Mouse (Mus musculus) liver, embryonic 14.5 days (tissue): ENCODE results near the gene Sfxn4. TPM values are rescaled to one million over a fixed set of nuclear protein-coding genes. Genes with fewer than 3 reads are reported as not detected.
A peak's percentile ranks its signal among the peaks of the same experiment; 100 is the strongest.

Source experiments
- ATAC-seq: fragments of 200-750 bp; cut with Nextera tagmentation; 2 replicates; pipeline ENCODE4 v1.8.0; 2017; ENCODE audit warnings: moderate number of reproducible peaks, mild to moderate bottlenecking, moderate library complexity; ENCODE audit not compliant: insufficient read depth
- DNase-seq, 3 experiments: peaks; one replicate each; pipeline ENCODE4 v3.0.0-alpha.2; 2012 to 2013; ENCODE audit warnings: low read depth in 3 of 3, low spot score in 3 of 3
- H3K27ac ChIP-seq: fragments of 300-500 bp; sonication (generic); 2 replicates; pipeline ENCODE4 v1.5.1; 2014; ENCODE audit warnings: moderate library complexity, mild to moderate bottlenecking, control low read depth, inconsistent platforms
- H3K27me3 ChIP-seq: fragments of 300-500 bp; sonication (generic); 2 replicates; pipeline ENCODE4 v1.6.1; 2014; ENCODE audit warnings: mild to moderate bottlenecking, low read length, moderate library complexity; ENCODE audit not compliant: control insufficient read depth, insufficient read depth
- H3K36me3 ChIP-seq: fragments of 300-500 bp; sonication (generic); replicated peaks from 2 replicates; pipeline ENCODE4 v1.6.1; 2014; ENCODE audit warnings: low read depth; ENCODE audit not compliant: control insufficient read depth, insufficient read depth
- H3K4me1 ChIP-seq, 2 experiments: fragments of 200-500 bp in 1 of 2; fragments of 300-500 bp in 1 of 2; sonication (generic) in 1 of 2; replicated peaks; 2 replicates each; pipeline ENCODE4 v1.6.1; 2012 to 2014; ENCODE audit warnings: antibody characterized with exemption in 1 of 2, inconsistent platforms in 1 of 2, low read length in 1 of 2; ENCODE audit not compliant: control insufficient read depth in 2 of 2, insufficient read depth in 2 of 2
- H3K4me2 ChIP-seq: fragments of 300-500 bp; sonication (generic); 2 replicates; pipeline ENCODE4 v1.6.1; 2014; ENCODE audit warnings: low read depth, mild to moderate bottlenecking, control low read depth, moderate library complexity
- H3K4me3 ChIP-seq, 2 experiments: fragments of 200-500 bp in 1 of 2; fragments of 300-500 bp in 1 of 2; sonication (generic) in 1 of 2; 2 replicates each; pipeline ENCODE4 v1.5.1; 2012 to 2014; ENCODE audit warnings: low read depth in 2 of 2, low read length in 2 of 2, mild to moderate bottlenecking in 2 of 2, control low read depth in 1 of 2, inconsistent platforms in 1 of 2, moderate library complexity in 1 of 2; ENCODE audit not compliant: insufficient read depth in 1 of 2
- H3K9ac ChIP-seq: fragments of 300-500 bp; sonication (generic); replicated peaks from 2 replicates; pipeline ENCODE4 v1.6.1; 2014; ENCODE audit warnings: mild to moderate bottlenecking, control low read depth, moderate library complexity
- H3K9me3 ChIP-seq: fragments of 300-500 bp; sonication (generic); 2 replicates; pipeline ENCODE4 v1.6.1; 2016; ENCODE audit warnings: low read length, mixed read lengths; ENCODE audit not compliant: control insufficient read depth
- CTCF ChIP-seq: IDR thresholded peaks from 2 replicates; pipeline ENCODE4 v1.5.1; 2016; ENCODE audit warnings: antibody characterized with exemption, low read depth, control low read depth
- EP300 ChIP-seq: IDR thresholded peaks from 2 replicates; pipeline ENCODE4 v1.6.1; 2016; ENCODE audit warnings: antibody characterized with exemption, low read depth
- WGBS: fragments of 180-500 bp; shearing (Covaris S2); extraction: QIAGEN DNeasy Blood & Tissue Kit; methylation state at CpG from one replicate; pipeline ENCODE4 v1.1.7; 2014; ENCODE audit not compliant: insufficient replicate concordance; 5-methylcytosine and 5-hydroxymethylcytosine counted together
- polyA plus RNA-seq, 2 experiments: library from polyadenylated mRNA; depleted of rRNA in 1 of 2; stranded (reverse) in 1 of 2; unstranded in 1 of 2; fragments of >200 nt; fragmentation: Nextera tagmentation in 1 of 2; extraction: Ambion mirVana in 1 of 2; gene quantifications; 2 replicates each; pipeline versions ENCODE4 v1.2.1 to v1.2.3; 2012 to 2014

The Sfxn4 gene
- polyA plus RNA-seq (2012; rRNA removed) (0.90 and 0.98 TPM in 2 replicates), polyA plus RNA-seq (2014; fragmentation: Nextera tagmentation; extraction: Ambion mirVana) (0.94 and 1.2 TPM in 2 replicates)

DNA sequence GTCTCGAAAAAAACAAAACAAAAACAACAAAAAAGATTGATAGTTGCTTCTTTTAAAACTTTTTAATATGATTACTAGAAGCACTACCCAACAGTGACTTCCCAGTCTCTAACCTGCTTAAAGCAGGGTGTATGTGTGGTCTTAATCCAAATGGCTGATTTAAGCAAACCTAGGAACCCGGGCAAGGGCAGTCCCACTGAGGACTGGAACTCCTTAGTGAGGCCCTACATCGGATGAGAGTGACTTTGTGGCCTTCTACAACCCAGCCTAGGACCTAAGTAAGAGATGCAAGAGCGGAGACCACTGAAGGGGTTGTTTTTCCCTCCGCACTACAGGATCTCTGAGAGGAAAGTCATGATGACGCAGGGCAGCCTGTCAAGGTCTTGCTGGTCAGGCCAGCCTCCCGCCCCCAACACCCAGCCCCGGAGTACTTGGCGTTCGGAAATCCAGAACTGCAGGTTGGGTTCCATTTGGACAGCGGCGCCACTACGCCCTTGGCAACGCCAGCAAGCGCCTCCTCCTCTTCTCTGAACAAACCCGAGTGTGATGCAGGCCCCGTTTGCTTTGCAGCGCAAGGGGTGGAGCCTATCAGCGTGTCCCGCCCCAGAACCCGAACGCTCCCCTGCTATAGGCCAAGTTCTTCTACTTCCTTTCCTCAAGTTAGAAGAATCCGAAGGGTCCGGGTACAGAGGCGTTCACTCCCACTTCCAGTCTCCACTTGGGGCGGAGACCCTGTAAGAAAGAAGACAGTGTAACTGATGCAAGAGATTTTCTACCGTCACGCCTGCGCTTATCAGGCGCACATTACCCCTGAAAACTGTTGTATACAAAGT lies at the start of gene Sfxn4:
Sfxn4 (minus strand) TSS at position 612 of the 833 bp plus-strand sequence.
- H3K4me2 ChIP-seq, result peak within 1 kb of the TSS; percentile 87
- ATAC-seq (peak; percentile 97), DNase-seq (peak; percentile 86 to 89 (median 86))
- peak within 1 kb of the TSS; percentile 64 for H3K9ac ChIP-seq
- no peaks in the 10 kb centered on the region for H3K27me3 ChIP-seq
- peak within 1 kb of the TSS; percentile 68 for H3K27ac ChIP-seq
- H3K4me1 ChIP-seq, result peaks cover 2 to 5% of the 10 kb centered on the region in 2 experiments
- H3K4me3 ChIP-seq, result peak within 1 kb of the TSS; percentile 54 to 70
- H3K9me3 ChIP-seq, result no peaks in the 10 kb centered on the region
- peaks cover 28% of the 10 kb centered on the region for H3K36me3 ChIP-seq
- WGBS, result 3% methylated on average over 30 of the region's 30 CpGs
- no peak for TF ChIP-seq CTCF
- peak; percentile 16; the same call in 1 of the 2 replicates for TF ChIP-seq EP300

DNA sequence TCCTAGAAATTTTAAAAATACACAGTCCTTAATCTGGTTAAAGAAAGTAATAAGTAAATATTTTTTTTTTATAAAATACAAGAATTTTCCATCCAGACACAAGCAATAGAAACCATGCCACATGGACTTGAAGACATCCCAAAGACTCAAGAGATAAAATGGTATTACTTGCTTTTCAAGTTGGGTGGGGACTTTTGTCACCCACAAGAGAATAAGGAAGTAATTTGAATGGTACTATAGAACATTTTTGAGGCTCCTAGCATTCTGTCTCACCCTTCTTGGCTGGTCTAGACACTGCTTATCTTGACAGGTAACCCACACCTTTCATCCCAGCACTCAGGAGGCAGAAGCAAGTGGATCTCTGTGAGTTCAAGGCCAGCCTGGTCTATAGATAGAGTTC lies 49.0 kb upstream of the Sfxn4 start:
- no peak overlapping the region for H3K4me3 ChIP-seq
- no peak for ATAC-seq
- 0 out of 4 replicates have a peak, but pooled peaks cover 0 to 1% of the 10 kb centered on the region in 2 experiments for H3K4me1 ChIP-seq
- no peak for DNase-seq
- no peaks in the 10 kb centered on the region for H3K36me3 ChIP-seq
- no peak overlapping the region for H3K27ac ChIP-seq
- no peaks in the 10 kb centered on the region for H3K9me3 ChIP-seq
- H3K9ac ChIP-seq, result no peak overlapping the region
- H3K27me3 ChIP-seq, result no peaks in the 10 kb centered on the region; the same call in 1 of the 2 replicates
- TF ChIP-seq EP300, result no peak
- no peak for TF ChIP-seq CTCF
- no peak overlapping the region for H3K4me2 ChIP-seq

DNA sequence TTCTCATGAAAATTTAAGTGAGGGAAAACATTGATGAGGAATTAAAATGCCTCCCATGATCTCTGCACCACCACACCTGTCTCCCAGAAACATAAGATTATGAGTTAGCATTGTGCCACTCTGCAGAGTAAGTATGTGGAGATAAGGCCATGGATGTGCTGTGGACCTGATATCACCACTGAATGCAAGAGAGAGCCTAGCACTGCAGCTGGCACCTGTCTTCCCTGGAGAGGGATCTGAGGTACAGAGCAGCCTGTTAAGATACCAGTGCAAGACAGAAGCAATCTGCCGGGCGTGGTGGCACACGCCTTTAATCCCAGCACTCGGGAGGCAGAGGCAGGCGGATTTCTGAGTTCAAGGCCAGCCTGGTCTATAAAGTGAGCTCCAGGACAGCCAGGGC lies 44.2 kb upstream of the Sfxn4 start:
- no peak for TF ChIP-seq EP300
- no peaks in the 10 kb centered on the region for H3K4me1 ChIP-seq
- no peaks in the 10 kb centered on the region for H3K27me3 ChIP-seq
- H3K9me3 ChIP-seq, result no peaks in the 10 kb centered on the region
- H3K36me3 ChIP-seq, result no peaks in the 10 kb centered on the region
- no peak overlapping the region for H3K4me2 ChIP-seq
- 61% methylated on average over 5 of the region's 5 CpGs for WGBS
- H3K9ac ChIP-seq, result no peak overlapping the region
- H3K27ac ChIP-seq, result no peak overlapping the region
- no peak overlapping the region for H3K4me3 ChIP-seq
- ATAC-seq, result no peak
- no peak for DNase-seq

DNA sequence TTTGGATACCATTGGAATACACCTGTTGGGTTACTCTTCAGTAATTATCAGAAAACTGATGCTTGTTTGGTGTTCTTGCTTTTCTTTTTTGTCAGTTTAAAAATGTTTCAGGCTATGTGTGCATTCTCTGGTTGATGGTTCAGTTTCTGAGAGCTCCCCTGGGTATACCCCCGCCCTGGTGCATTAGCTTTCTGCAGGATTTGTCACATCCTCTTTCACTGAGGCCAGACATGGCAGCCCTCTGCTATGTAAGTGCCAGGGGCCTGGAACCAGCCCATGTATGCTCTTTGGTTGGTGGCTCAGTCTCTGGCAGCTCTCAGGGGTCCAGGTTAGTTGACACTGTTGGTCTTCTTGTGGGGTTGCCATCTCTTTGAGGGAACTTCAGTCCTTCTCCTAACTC lies 42.7 kb upstream of the Sfxn4 start:
- Histone ChIP-seq H3K4me1 (no peaks in the 10 kb centered on the region), H3K4me2 (no peak overlapping the region), H3K4me3 (no peak overlapping the region), H3K9ac (no peak overlapping the region), H3K9me3 (no peaks in the 10 kb centered on the region), H3K27me3 (no peaks in the 10 kb centered on the region), H3K27ac (no peak overlapping the region), H3K36me3 (no peaks in the 10 kb centered on the region)
- TF ChIP-seq EP300 (no peak), CTCF (no peak)
- DNase-seq (no peak), ATAC-seq (no peak)
- 47% methylated on average over 1 of the region's 1 CpGs for WGBS

DNA sequence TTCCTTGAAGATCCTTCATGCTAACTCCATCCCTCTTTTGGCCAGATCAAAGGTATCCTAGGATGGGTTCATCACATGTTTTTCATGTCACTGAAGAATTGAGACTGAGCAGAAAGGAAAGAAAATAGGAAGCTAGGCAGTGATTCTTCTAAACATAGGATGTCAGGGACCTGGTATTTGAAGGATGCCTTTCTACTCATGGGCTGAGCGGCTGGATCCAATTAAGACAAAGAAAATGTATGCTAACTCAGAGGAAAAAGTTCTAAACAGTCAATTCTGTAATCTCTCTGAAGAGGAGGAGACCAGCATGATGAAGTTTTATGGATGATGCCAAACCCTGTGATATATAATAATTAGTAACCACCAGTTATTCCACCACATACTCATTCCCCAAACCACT lies 41.9 kb upstream of the Sfxn4 start:
- Histone ChIP-seq H3K9me3 (no peaks in the 10 kb centered on the region), H3K27me3 (no peaks in the 10 kb centered on the region), H3K4me3 (no peak overlapping the region), H3K9ac (no peak overlapping the region), H3K4me1 (no peaks in the 10 kb centered on the region), H3K4me2 (no peak overlapping the region), H3K27ac (no peak overlapping the region), H3K36me3 (no peaks in the 10 kb centered on the region)
- 71% methylated on average over 1 of the region's 1 CpGs for WGBS
- TF ChIP-seq EP300 (no peak), CTCF (no peak)
- DNase-seq, result no peak
- no peak for ATAC-seq
